9 mouse cellular contexts compared by ENCODE assay signal in genomic region chr11:105291681-105292123, GRCm38 (mm10). TPM values are rescaled to one million over a fixed set of nuclear protein-coding genes. Genes with fewer than 3 reads are reported as not detected.
DNase-seq lines count a peak whose midpoint lies in the region; ATAC-seq and TF ChIP-seq lines count a peak whose summit lies in the region.
"Had no signal": no experiment of that assay in that cellular context is flagged by ENCODE, and none has a peak within 500 bp of the region (broad histone marks: within the 10 kb centered on the region; RNA-seq: fewer than 3 reads in every experiment).

No protein-coding gene starts in this region.

- no peak for TF ChIP-seq CTCF in left cerebral cortex, adult 2 months (IDR thresholded peaks at IDR 0.05)
- no peak; the same call in 1 of the 2 replicates for TF ChIP-seq CTCF in lung, embryonic 14.5 days (IDR thresholded peaks at IDR 0.05; ENCODE audit: low read depth)

- no peak for DNase-seq in left cerebral cortex, adult 2 months (ENCODE audit: extremely low spot score in 1 of 2, low spot score in 2 of 2)
- DNase-seq in left cerebral cortex, postnatal 14 days (ENCODE audit: low spot score in 2 of 2) = no peak
- peak; percentile 60 for DNase-seq in forebrain, embryonic 11.5 days (ENCODE audit: low spot score)
- DNase-seq in heart, postnatal 4 days = peak; percentile 47
- peak; percentile 77 for DNase-seq in lung, embryonic 14.5 days
- peak; percentile 27 for DNase-seq in testis, postnatal 14 days (ENCODE audit: low spot score)
- DNase-seq in cerebellum, postnatal 25 days = no peak
- DNase-seq in frontal cortex, postnatal 14 days (ENCODE audit: low spot score in 2 of 2) = no peak

- no peaks in the 10 kb centered on the region for H3K9me3 ChIP-seq in forebrain, embryonic 11.5 days (ENCODE audit: control insufficient read depth, low read length)
- no peaks in the 10 kb centered on the region for H3K9me3 ChIP-seq in lung, embryonic 14.5 days (ENCODE audit: low read depth, low read length)

- H3K27me3 ChIP-seq in forebrain, embryonic 11.5 days (ENCODE audit: control insufficient read depth, insufficient read depth, low read length) = no peaks in the 10 kb centered on the region
- H3K27me3 ChIP-seq in lung, embryonic 14.5 days (ENCODE audit: insufficient read depth, low read length) = no peaks in the 10 kb centered on the region

- H3K4me3 ChIP-seq in left cerebral cortex, adult 2 months = peak overlapping the region; percentile 49; the same call in 1 of the 2 replicates
- peak overlapping the region; percentile 65 for H3K4me3 ChIP-seq in forebrain, embryonic 11.5 days (ENCODE audit: low read depth, low read length)
- peak overlapping the region; percentile 71 for H3K4me3 ChIP-seq in lung, embryonic 14.5 days (ENCODE audit: low read depth, low read length)

- H3K9ac ChIP-seq in forebrain, embryonic 11.5 days (ENCODE audit: low read length) = peak overlapping the region; percentile 85
- H3K9ac ChIP-seq in lung, embryonic 14.5 days = peak overlapping the region; percentile 78

- H3K36me3 ChIP-seq in forebrain, embryonic 11.5 days (ENCODE audit: control insufficient read depth, insufficient read depth, low read length) = no peaks in the 10 kb centered on the region
- H3K36me3 ChIP-seq in lung, embryonic 14.5 days (ENCODE audit: insufficient read depth) = peaks cover 20% of the 10 kb centered on the region; the same call in 1 of the 2 replicates

- peak; percentile 22; the same call in 1 of the 2 replicates for ATAC-seq in forebrain, embryonic 11.5 days (replicated peaks; ENCODE audit: low FRiP score)
- peak; percentile 22 for ATAC-seq in lung, embryonic 14.5 days (ENCODE audit: insufficient read depth)

- intact Hi-C loops in left cerebral cortex, adult 2 months (cut with DNase I) = no loop called here
- intact Hi-C loops in left cerebral cortex, postnatal 14 days (cut with DNase I) = no loop called here

- peak overlapping the region; percentile 88 for H3K4me2 ChIP-seq in forebrain, embryonic 11.5 days (ENCODE audit: low read depth, low read length, severe bottlenecking)
- peak overlapping the region; percentile 78 for H3K4me2 ChIP-seq in lung, embryonic 14.5 days

- no peak overlapping the region for H3K27ac ChIP-seq in left cerebral cortex, adult 2 months
- peak overlapping the region; percentile 93 for H3K27ac ChIP-seq in forebrain, embryonic 11.5 days (ENCODE audit: low read depth, low read length)
- H3K27ac ChIP-seq in lung, embryonic 14.5 days (ENCODE audit: low read depth) = peak overlapping the region; percentile 97

- H3K4me1 ChIP-seq in forebrain, embryonic 11.5 days (replicated peaks; ENCODE audit: control insufficient read depth, insufficient read depth, low read length) = peaks cover 6% of the 10 kb centered on the region
- H3K4me1 ChIP-seq in lung, embryonic 14.5 days (ENCODE audit: insufficient read depth) = peaks cover 9% of the 10 kb centered on the region

- WGBS in forebrain, embryonic 11.5 days = 4% methylated on average over 10 of the region's 10 CpGs
- WGBS in lung, embryonic 14.5 days = 5% methylated on average over 10 of the region's 10 CpGs

RNA-seq across cellular contexts. Expression of gene Mrc2, which starts 0.7 kb away (rescaled TPM):
- 1 to 10 TPM; 5.1 to 7.2 TPM for total RNA-seq in left cerebral cortex, adult 2 months (2021)
- total RNA-seq in left cerebral cortex, postnatal 14 days (2021) = 10 to 100 TPM in 1 of 2 experiments, 1 to 10 TPM in 1; 8.9 to 10.1 TPM
- 11.4 and 11.9 TPM in 2 replicates for polyA plus RNA-seq in forebrain, embryonic 11.5 days (2014; fragmentation: Nextera tagmentation; extraction: Ambion mirVana)
- 10 to 100 TPM; 31.5 to 32.8 TPM for total RNA-seq in heart, postnatal 4 days (2021)
- polyA plus RNA-seq in lung, embryonic 14.5 days (2014; fragmentation: Nextera tagmentation; extraction: Ambion mirVana) = 16.6 and 20.0 TPM in 2 replicates
- total RNA-seq: MEL had no signal

Comparison
In these comparisons a context has a peak if more than half of its experiments do, and no peak if none do; other contexts are left out.
1. DNase-seq: peak in forebrain, embryonic 11.5 days (single experiment), heart, postnatal 4 days (single experiment), lung, embryonic 14.5 days (single experiment) and testis, postnatal 14 days (single experiment); none in left cerebral cortex, adult 2 months (0 of 2), left cerebral cortex, postnatal 14 days (0 of 2), cerebellum, postnatal 25 days (0 of 2) and frontal cortex, postnatal 14 days (0 of 2).
2. Peak in every context shown above with its lines, with median percentiles within 50 percentile points of each other: H3K4me3 ChIP-seq.